Mouse (Mus musculus) Muller cell, postnatal 12 days (primary cell): ENCODE data around the gene Klf13.

ENCODE experiments used
- DNase-seq: peaks from one replicate; pipeline ENCODE4 v3.0.0-alpha.2; 2015; ENCODE audit errors: inconsistent ontology term

The Klf13 gene

DNA sequence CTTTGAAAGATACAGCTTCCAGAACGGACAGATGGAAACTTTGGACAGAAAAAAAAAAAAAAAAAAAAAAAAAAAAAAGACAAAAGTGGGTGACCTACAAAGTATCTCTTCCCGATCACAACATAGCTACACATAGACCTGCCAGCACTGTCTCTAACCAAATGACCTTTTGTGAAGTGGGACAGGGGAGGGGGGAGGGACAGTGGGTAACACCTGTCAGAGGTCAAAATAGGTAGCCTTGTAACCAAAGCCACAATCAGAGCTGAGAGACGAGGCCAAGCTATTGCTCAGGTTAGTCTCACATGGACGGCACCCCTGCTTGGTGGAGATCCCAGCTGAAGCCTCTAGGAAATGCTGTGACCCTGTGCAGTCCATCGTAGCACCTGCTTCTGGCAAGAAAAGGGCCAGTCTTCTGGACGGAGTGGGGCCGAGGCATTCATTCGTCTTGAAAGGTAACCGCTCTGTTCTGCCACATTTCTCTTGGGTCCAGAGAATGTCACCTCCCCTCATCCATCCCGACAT lies 51.1 kb downstream of the Klf13 start:
- no peak for DNase-seq

- no peak for DNase-seq
These were observed 51.6 kb downstream of the Klf13 start for GRCm38 (mm10) chr7:63887034-63887551.

- no peak for DNase-seq
These were observed 53.7 kb downstream of the Klf13 start for GRCm38 (mm10) chr7:63885025-63885424.

DNA sequence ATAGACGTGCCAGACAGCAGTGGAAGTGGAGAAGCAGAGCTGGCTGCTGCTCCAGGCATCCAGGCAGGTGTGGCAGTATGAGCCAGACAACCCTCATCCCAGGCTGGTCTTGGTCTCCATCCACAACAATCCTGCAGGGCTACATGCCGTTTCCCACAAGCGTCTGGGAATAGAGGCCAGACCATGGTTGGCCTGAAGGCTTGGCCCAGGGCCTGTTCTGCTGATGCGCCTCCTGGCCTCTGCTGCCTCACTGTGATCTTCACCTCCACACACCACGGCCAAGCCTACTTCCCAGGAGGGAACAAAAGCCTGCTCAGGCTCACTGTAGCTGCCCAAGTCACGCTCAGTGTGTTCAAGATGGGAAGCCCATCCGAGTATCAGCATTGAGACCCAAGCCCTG lies 56.0 kb downstream of the Klf13 start:
- DNase-seq: peak; percentile 35

DNA sequence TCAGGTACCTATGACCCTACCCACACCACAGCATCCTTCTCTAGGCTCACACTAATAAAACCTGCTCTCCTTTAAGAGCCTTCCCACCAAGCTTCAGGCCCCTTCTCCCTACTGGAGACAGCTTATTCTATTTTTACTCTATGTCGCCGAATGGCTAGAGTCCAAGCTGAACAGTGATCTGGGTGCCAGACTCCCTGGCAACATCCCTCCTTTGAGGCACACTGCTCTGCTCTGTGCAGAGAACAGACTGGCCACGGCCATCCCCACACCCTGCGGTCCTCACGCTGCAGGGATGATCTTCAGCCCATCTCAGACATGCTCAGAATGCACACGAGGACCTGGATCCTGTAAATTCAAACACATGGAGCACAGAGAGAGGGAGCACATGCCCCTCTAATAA lies 59.1 kb downstream of the Klf13 start:
- no peak for DNase-seq

- no peak for DNase-seq
These were observed 61.1 kb downstream of the Klf13 start for GRCm38 (mm10) chr7:63877610-63878009.

DNA sequence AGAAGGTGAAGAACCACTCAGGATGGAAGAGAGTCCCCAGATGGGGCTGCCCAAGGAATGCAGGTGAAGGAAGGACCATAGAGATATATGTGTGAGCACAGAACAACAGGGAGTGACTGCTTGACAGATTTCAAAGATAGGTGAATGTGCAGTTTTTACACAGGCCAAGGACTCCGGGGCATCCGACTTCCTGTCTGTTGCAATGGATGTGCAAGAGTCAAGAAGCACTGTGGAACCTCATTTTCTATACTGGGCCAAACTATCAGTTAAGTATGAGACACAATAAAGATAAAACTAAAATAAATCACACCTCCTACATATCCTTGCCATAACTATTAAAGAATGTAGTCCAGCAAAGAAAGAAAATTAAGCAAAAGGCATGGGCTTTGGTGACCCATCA lies 62.1 kb downstream of the Klf13 start:
- no peak for DNase-seq

DNA sequence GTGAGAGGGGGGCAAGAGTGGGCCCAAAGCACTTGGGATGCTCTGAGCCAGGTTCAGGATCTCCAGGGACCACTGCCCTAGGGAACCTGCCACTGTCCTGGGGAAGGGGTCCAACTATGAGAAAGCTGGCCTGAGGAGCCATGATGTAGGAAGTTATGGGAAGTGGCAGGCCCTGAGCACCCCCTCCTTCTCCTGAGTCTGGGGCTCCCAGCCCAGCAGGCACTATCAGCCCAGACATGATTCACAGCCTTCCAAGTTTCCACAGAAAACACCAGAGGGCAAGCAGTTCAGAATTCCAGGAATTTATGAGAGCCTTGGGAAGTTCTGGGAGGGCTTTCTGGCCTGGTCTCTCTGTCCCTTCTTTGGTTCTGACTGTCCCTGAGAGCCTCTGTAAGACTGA lies 63.0 kb downstream of the Klf13 start:
- peak; percentile 27 for DNase-seq

GRCm38 (mm10) chr7:63873880-63874279 lies 64.8 kb downstream of the Klf13 start:
- DNase-seq: no peak

DNA sequence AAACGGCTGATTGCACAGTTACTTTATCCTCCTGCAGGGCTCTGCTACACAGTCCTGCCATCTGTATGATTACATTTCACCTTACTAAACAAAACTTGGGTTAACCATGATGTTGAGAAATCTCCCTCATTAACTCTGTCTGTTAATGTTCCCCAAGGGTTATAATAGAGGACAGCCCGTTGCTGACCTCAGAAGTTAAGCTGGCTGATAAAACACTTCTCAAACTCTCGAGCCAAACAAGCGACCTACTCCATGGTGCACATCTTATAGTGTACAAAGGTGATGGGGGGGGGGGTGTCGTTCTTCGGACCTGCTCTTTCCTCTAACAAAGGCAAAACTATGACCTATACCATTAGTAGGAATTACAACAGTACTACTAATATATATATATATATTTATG lies 67.0 kb downstream of the Klf13 start:
- DNase-seq: no peak

GRCm38 (mm10) chr7:63868356-63868918 lies 70.3 kb downstream of the Klf13 start:
- no peak for DNase-seq

DNA sequence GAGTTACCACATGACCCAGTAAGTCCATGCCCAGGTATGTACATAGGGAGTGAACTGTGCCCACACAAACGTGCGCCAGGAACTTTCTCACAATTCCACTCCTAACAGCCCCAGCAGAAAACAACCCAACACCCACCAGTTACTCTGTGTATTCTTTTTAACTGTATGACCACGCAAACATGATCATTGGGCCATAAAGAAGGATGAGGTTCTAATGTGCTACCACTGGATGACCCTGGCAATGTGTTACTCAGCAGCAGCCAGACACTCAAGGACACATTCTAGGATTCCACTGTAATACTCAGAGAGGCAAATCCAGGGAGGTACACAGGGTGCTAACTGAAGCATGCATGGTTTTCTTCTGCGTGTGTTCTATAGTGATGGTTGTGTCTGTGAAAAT lies 72.8 kb downstream of the Klf13 start:
- no peak for DNase-seq

- DNase-seq: no peak
These were observed 75.7 kb downstream of the Klf13 start for GRCm38 (mm10) chr7:63863046-63863445.

GRCm38 (mm10) chr7:63861123-63861522 lies 77.6 kb downstream of the Klf13 start:
- no peak for DNase-seq

DNA sequence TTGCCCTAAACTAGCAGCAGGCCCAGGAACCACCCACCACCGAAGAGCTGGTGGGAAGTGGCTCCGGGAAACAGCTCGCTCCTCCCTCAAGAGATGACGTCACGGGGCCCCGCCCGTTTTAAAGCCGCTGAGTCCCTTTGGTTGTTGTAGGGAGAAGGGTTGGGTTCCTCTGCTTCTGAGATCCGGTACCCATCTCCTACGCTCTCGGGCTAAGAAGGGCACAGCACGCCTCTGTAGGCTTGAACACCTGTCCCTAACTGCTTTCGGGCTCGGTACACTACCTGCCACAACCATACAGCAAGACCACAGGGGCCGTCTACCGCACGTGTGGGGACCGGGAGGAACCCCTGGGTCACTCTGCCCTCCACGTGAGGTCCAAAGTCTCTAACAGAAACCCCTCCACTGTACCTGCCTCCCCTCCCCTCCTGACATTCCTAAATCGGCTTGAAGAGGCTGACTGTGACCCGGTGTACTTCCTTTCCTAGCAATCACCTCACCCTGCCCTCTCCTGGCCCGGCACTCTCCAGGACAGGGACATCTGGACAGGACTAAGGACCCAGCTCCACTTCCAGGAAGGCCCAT lies 80.1 kb downstream of the Klf13 start:
- peak; percentile 82 for DNase-seq

GRCm38 (mm10) chr7:63857771-63858417 lies 80.8 kb downstream of the Klf13 start:
- DNase-seq: no peak

GRCm38 (mm10) chr7:63855283-63855682 lies 83.4 kb downstream of the Klf13 start:
- peak; percentile 42 for DNase-seq

DNA sequence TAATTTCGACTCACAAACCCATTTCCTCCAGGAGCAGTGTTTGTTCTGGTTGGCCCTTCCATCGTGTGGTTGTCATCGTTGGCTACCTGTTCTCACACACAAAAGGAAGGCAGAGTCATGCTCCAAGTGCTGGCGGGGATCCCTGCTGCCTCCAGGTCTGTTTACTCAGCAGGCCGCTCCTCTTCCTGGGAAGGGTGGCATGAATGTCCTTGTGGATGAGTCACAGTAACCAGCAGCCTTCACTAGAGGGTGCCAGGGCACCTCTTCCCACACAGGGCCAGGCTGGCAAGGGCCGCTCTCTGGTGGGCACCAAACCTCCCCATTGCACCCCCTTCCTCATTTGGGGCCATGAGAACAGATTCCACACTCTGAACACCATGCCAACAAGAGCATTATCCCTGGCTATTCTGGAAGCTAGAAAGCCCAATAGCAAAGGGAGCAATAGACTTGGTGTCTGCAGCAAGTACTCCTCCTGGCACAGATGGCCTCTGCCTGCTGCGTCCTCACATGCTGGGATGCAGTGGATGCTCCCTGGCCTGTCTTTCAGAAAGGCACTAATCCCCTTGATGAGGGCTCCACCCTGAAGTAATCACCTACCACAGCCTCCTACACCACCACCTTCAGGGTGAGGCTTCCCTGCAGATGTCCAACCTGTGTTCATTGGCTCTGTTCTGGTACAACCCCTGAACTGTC lies 86.7 kb downstream of the Klf13 start:
- DNase-seq: peak; percentile 45
